Mouse (Mus musculus) heart, embryonic 13.5 days (tissue): ENCODE measurements around the gene Acvr1b. TPM values are rescaled to one million over a fixed set of nuclear protein-coding genes. Genes with fewer than 3 reads are reported as not detected.
A peak's percentile ranks its signal among the peaks of the same experiment; 100 is the strongest.

Source experiments
- ATAC-seq: fragments of 200-750 bp; cut with Nextera tagmentation; 2 replicates; pipeline ENCODE4 v1.8.0; 2017; ENCODE audit warnings: moderate TSS enrichment; ENCODE audit not compliant: insufficient number of reproducible peaks, low FRiP score, low TSS enrichment; ENCODE audit errors: extremely low read depth
- H3K27ac ChIP-seq: fragments of 300-500 bp; sonication (generic); replicated peaks from 2 replicates; pipeline ENCODE4 v1.5.1; 2015; ENCODE audit warnings: moderate library complexity, mild to moderate bottlenecking, inconsistent platforms
- H3K27me3 ChIP-seq: fragments of 300-500 bp; sonication (generic); replicated peaks from 2 replicates; pipeline ENCODE4 v1.6.1; 2015; ENCODE audit warnings: mild to moderate bottlenecking, inconsistent platforms
- H3K36me3 ChIP-seq: fragments of 300-500 bp; sonication (generic); 2 replicates; pipeline ENCODE4 v1.6.1; 2015; ENCODE audit warnings: mild to moderate bottlenecking, inconsistent platforms
- H3K4me1 ChIP-seq: fragments of 300-500 bp; sonication (generic); 2 replicates; pipeline ENCODE4 v1.6.1; 2015; ENCODE audit warnings: inconsistent platforms
- H3K4me2 ChIP-seq: fragments of 300-500 bp; sonication (generic); 2 replicates; pipeline ENCODE4 v1.6.1; 2015; ENCODE audit warnings: inconsistent platforms, mild to moderate bottlenecking, moderate library complexity
- H3K4me3 ChIP-seq: fragments of 300-500 bp; sonication (generic); 2 replicates; pipeline ENCODE4 v1.5.1; 2015; ENCODE audit warnings: moderate library complexity, mild to moderate bottlenecking, inconsistent platforms
- H3K9ac ChIP-seq: fragments of 300-500 bp; sonication (generic); 2 replicates; pipeline ENCODE4 v1.6.1; 2015; ENCODE audit warnings: inconsistent platforms, mild to moderate bottlenecking, moderate library complexity
- H3K9me3 ChIP-seq: fragments of 300-500 bp; sonication (generic); 2 replicates; pipeline ENCODE4 v1.6.1; 2016; ENCODE audit warnings: inconsistent platforms
- WGBS: fragments of 180-500 bp; shearing (Covaris S2); methylation state at CpG from one replicate; pipeline ENCODE4 v1.1.7; 2015; ENCODE audit warnings: mixed read lengths; 5-methylcytosine and 5-hydroxymethylcytosine counted together
- polyA plus RNA-seq: library from polyadenylated mRNA; unstranded; fragments of >200 nt; fragmentation: Nextera tagmentation; extraction: Ambion mirVana; gene quantifications from 2 replicates; pipeline ENCODE4 v1.2.1, GENCODE M21; 2015

Gene Acvr1b
- polyA plus RNA-seq, 1 experiment from 2014 or later = 5.4 TPM

- H3K27ac ChIP-seq = no peak overlapping the region
- H3K27me3 ChIP-seq = peaks cover 35% of the 10 kb centered on the region
- no peak overlapping the region for H3K9ac ChIP-seq
- no peak for ATAC-seq
- H3K4me3 ChIP-seq = no peak overlapping the region; the same call in 1 of the 2 replicates
- no peaks in the 10 kb centered on the region for H3K36me3 ChIP-seq
- no peaks in the 10 kb centered on the region for H3K9me3 ChIP-seq
- H3K4me1 ChIP-seq = peaks cover 52% of the 10 kb centered on the region
- WGBS = 42% methylated on average over 13 of the region's 13 CpGs
- peak overlapping the region; percentile 93; the same call in 1 of the 2 replicates for H3K4me2 ChIP-seq
Observed at GRCm38 (mm10) chr15:101222897-101223482, 49.1 kb downstream of the Acvr1b start.

DNA sequence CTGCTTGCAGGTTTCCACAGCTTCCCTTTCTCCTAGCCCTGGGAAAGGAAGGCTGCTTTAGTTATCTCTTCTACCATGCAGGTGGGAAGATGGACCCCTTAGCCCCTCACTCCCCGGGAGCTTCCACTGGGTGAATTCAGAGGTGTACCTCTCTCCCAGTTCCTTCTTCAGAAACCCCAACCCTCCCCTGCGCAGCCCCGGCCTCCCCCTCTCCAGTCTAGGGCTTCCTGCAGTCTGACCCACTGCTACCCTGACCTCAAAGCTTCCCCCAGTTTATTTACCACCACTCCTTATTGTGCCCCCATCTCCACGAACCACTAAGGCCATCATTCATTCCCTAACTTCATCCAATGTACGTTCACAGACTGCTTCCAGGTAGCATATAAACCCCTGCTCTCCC is 49.7 kb downstream of the Acvr1b start:
- Histone ChIP-seq H3K27ac (no peak overlapping the region), H3K4me3 (peak overlapping the region; percentile 88), H3K27me3 (peaks cover 35% of the 10 kb centered on the region), H3K4me1 (peaks cover 58% of the 10 kb centered on the region), H3K9me3 (no peaks in the 10 kb centered on the region), H3K36me3 (0 out of 2 replicates have a peak, but pooled peaks cover under 1% of the 10 kb centered on the region), H3K4me2 (peak overlapping the region; percentile 93), H3K9ac (peak overlapping the region; percentile 92)
- 7% methylated on average over 5 of the region's 5 CpGs for WGBS
- ATAC-seq = no peak

- no peaks in the 10 kb centered on the region for H3K9me3 ChIP-seq
- H3K9ac ChIP-seq = peak within 1 kb of the TSS; percentile 92
- H3K4me2 ChIP-seq = peak within 1 kb of the TSS; percentile 93
- peaks cover 65% of the 10 kb centered on the region for H3K4me1 ChIP-seq
- ATAC-seq = peak; percentile 79
- H3K36me3 ChIP-seq = peaks cover 7% of the 10 kb centered on the region
- H3K27ac ChIP-seq = peak within 1 kb of the TSS; percentile 84
- peaks cover 35% of the 10 kb centered on the region for H3K27me3 ChIP-seq
- under 1% methylated on average over 74 of the region's 77 CpGs for WGBS
- H3K4me3 ChIP-seq = peak within 1 kb of the TSS; percentile 88
Observed at GRCm38 (mm10) chr15:101224006-101224906, 50.4 kb downstream of the Acvr1b start, which contains the start of gene Grasp. Grasp (plus strand) TSS chr15:101224188.

DNA sequence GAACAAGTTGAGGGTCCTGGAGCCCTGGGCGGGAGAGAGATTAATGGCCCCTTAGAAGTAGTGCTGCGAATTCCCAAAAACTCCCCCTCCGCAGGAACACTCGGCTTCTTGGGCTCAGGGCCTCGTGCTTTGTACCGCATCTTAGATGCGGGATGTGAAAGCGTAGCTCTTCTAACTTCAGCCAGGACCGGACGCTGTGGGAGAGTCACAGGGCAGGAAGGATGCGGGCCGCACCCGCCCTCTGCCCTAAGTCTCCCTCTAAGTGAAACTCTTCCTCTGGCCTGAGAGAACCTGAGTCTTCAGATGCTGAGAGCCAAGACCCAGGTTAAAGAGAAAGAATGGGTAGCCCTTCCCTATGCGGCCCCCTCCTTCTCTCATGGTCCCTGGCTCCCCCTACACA is 51.1 kb downstream of the Acvr1b start:
- peaks cover 14% of the 10 kb centered on the region for H3K36me3 ChIP-seq
- peak overlapping the region; percentile 93 for H3K4me2 ChIP-seq
- peaks cover 65% of the 10 kb centered on the region for H3K4me1 ChIP-seq
- H3K9ac ChIP-seq = peak overlapping the region; percentile 92
- peak overlapping the region; percentile 88 for H3K4me3 ChIP-seq
- no peak for ATAC-seq
- H3K9me3 ChIP-seq = no peaks in the 10 kb centered on the region
- peak overlapping the region; percentile 84 for H3K27ac ChIP-seq
- 12% methylated on average over 14 of the region's 14 CpGs for WGBS
- H3K27me3 ChIP-seq = peaks cover 35% of the 10 kb centered on the region

DNA sequence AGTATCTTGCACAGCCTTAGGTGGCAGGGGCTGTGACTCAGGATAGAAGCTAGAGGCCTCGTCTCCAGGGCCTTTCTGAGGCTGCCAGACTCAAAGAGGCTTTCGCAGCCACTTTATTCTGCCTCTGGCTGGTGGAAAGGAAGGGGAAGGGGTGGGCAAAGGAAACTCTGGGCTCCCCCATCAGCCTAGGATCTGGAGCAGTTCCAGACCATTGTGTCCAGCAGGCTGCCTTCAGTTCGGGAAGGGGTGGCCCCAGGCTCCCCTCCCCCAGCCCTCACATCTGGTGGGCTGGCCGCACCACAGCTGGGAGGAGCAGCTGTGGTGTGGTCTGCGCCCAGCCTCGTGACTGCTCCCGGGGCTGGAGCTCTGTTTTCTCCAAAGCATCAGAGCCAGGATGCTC is 54.1 kb downstream of the Acvr1b start:
- Histone ChIP-seq H3K9me3 (no peaks in the 10 kb centered on the region), H3K27ac (peak overlapping the region; percentile 84), H3K4me2 (peak overlapping the region; percentile 41), H3K27me3 (peaks cover 39% of the 10 kb centered on the region), H3K36me3 (peaks cover 40% of the 10 kb centered on the region), H3K4me1 (peaks cover 53% of the 10 kb centered on the region), H3K9ac (0 out of 2 replicates have a peak overlapping the region, but pooled peaks have one; percentile 15), H3K4me3 (peak overlapping the region; percentile 3; the same call in 1 of the 2 replicates)
- WGBS = 20% methylated on average over 7 of the region's 7 CpGs
- ATAC-seq = peak; percentile 32; the same call in 1 of the 2 replicates

DNA sequence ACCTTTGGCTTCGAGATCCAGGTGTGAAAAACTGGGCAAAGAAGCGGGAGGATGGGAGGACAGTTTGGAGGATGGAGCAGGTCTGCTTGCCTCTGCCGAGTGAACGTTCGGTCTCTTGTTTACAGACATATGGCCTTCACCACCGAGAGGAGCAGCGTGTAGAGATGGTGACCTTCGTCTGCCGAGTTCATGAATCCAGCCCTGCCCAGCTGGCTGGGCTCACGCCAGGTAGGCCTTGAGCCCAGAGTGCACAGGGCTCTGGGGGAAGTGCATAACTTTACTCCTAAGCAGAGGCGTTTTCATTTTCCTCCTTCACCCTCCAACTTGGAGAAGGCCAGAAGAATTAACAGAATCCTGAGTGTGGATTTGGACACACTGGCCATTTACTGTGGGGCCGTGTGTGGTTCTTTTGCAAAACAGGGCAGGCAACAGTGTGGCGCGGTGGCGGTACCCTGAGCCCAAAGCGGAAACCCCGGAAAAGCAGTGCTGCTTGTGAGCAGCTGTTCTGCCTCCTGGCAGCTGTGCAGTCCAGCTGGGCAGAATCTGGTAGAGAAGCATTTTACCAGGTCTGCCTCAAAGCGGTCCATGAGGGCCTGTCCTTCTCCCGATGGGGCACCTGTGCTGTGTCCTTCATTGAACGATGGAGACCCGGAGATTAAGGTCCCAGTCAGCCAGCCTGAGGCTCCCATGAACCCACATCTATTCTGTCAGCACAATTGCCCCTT is 55.2 kb downstream of the Acvr1b start:
- H3K27me3 ChIP-seq = peaks cover 33% of the 10 kb centered on the region
- 80% methylated on average over 21 of the region's 21 CpGs for WGBS
- ATAC-seq = no peak

DNA sequence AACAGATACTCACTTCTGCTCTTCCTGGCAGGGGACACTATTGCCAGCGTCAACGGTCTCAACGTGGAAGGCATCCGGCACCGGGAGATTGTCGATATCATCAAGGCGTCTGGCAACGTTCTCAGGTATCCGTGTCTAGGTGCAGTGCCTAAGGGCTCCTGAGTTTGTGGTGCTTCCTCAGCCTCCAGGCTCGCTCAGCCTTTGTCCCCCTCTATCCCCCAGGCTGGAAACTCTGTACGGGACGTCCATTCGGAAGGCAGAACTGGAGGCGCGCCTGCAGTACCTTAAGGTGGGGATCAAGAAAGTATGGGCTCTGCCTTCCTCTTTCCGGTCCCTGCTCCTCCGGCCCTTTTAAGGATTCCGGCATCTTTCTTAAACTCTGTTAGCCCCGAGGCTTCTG is 56.6 kb downstream of the Acvr1b start:
- H3K36me3 ChIP-seq = peaks cover 40% of the 10 kb centered on the region
- peaks cover 24% of the 10 kb centered on the region; the same call in 1 of the 2 replicates for H3K27me3 ChIP-seq
- no peak for ATAC-seq
- peaks cover 46% of the 10 kb centered on the region for H3K4me1 ChIP-seq
- 89% methylated on average over 19 of the region's 19 CpGs for WGBS
- no peak overlapping the region for H3K4me3 ChIP-seq
- H3K9ac ChIP-seq = no peak overlapping the region
- no peak overlapping the region for H3K27ac ChIP-seq
- no peaks in the 10 kb centered on the region for H3K9me3 ChIP-seq
- no peak overlapping the region for H3K4me2 ChIP-seq

More for the DNA sequence above, 55.2 kb downstream of the Acvr1b start:
- Histone ChIP-seq H3K36me3 (peaks cover 40% of the 10 kb centered on the region), H3K4me3 (no peak overlapping the region), H3K4me2 (no peak overlapping the region), H3K27ac (0 out of 2 replicates have a peak overlapping the region, but pooled peaks have one; percentile 84), H3K9ac (no peak overlapping the region), H3K9me3 (no peaks in the 10 kb centered on the region), H3K4me1 (peaks cover 52% of the 10 kb centered on the region)

GRCm38 (mm10) chr15:101230995-101231647 is 57.3 kb downstream of the Acvr1b start:
- whole genome bisulfite sequencing = 70% methylated on average over 23 of the region's 23 CpGs
- H3K4me3 ChIP-seq = peak overlapping the region; percentile 38
- H3K9me3 ChIP-seq = no peaks in the 10 kb centered on the region
- peaks cover 47% of the 10 kb centered on the region for H3K4me1 ChIP-seq
- H3K4me2 ChIP-seq = peak overlapping the region; percentile 67
- ATAC-seq = no peak
- peaks cover 19% of the 10 kb centered on the region; the same call in 1 of the 2 replicates for H3K27me3 ChIP-seq
- H3K36me3 ChIP-seq = peaks cover 40% of the 10 kb centered on the region
- no peak overlapping the region for H3K27ac ChIP-seq
- H3K9ac ChIP-seq = peak overlapping the region; percentile 72

DNA sequence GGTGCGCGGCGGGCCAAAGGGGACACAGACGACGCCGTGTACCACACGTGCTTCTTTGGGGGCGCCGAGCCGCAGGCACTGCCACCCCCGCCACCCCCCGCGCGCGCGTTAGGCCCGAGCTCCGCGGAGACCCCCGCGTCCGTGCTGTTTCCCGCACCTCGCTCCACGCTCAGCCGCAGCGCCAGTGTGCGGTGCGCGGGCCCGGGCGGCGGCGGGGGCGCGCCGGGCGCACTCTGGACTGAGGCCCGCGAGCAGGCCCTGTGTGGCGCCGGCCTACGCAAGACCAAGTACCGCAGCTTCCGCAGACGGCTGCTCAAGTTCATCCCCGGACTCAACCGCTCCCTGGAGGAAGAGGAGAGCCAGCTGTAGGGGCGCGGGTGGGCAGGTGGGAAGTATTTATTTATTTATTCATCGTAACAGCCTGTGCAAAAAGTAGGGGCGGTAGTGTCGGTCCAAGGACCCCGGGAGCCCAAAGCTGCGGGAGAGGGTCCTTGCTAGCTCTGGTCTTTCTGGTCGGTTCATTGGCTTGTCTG is 57.8 kb downstream of the Acvr1b start:
- H3K27me3 ChIP-seq = peaks cover 19% of the 10 kb centered on the region; the same call in 1 of the 2 replicates
- no peaks in the 10 kb centered on the region for H3K9me3 ChIP-seq
- H3K4me3 ChIP-seq = peak overlapping the region; percentile 38
- no peak overlapping the region for H3K27ac ChIP-seq
- H3K36me3 ChIP-seq = peaks cover 40% of the 10 kb centered on the region
- ATAC-seq = no peak
- peak overlapping the region; percentile 67 for H3K4me2 ChIP-seq
- peaks cover 49% of the 10 kb centered on the region for H3K4me1 ChIP-seq
- H3K9ac ChIP-seq = peak overlapping the region; percentile 72
- WGBS = 44% methylated on average over 56 of the region's 56 CpGs

- WGBS = 66% methylated on average over 4 of the region's 4 CpGs
Observed at GRCm38 (mm10) chr15:101232607-101233006, 58.7 kb downstream of the Acvr1b start.

More at GRCm38 (mm10) chr15:101232607-101233006, 58.7 kb downstream of the Acvr1b start:
- Histone ChIP-seq H3K27me3 (peaks cover 19% of the 10 kb centered on the region; the same call in 1 of the 2 replicates), H3K4me3 (no peak overlapping the region), H3K9me3 (no peaks in the 10 kb centered on the region), H3K27ac (no peak overlapping the region), H3K9ac (no peak overlapping the region), H3K4me2 (no peak overlapping the region), H3K4me1 (peaks cover 42% of the 10 kb centered on the region), H3K36me3 (peaks cover 40% of the 10 kb centered on the region)
- no peak for ATAC-seq
